Mouse (Mus musculus): Measurements from ENCODE around the gene Ankle1. TPM values are rescaled to one million over a fixed set of nuclear protein-coding genes. Genes with fewer than 3 reads are reported as not detected.
A peak's percentile ranks its signal among the peaks of the same experiment; 100 is the strongest.

Ankle1 gene
- polyA plus RNA-seq, 1 experiment from 2014 or later = 38.0 TPM

GRCm38 (mm10) chr8:71445096-71445495, 39.3 kb downstream of the Ankle1 start:
- no peak for ATAC-seq (ENCODE audit: low FRiP score)
- Histone ChIP-seq H3K27me3 (peaks cover 11% of the 10 kb centered on the region), H3K4me1 (no peaks in the 10 kb centered on the region), H3K4me2 (no peak overlapping the region), H3K4me3 (replicated peaks) (no peak overlapping the region), H3K9me3 (no peaks in the 10 kb centered on the region), H3K27ac (no peak overlapping the region), H3K36me3 (replicated peaks) (no peaks in the 10 kb centered on the region), H3K9ac (no peak overlapping the region)
- 92% methylated on average over 7 of the region's 7 CpGs for WGBS

DNA sequence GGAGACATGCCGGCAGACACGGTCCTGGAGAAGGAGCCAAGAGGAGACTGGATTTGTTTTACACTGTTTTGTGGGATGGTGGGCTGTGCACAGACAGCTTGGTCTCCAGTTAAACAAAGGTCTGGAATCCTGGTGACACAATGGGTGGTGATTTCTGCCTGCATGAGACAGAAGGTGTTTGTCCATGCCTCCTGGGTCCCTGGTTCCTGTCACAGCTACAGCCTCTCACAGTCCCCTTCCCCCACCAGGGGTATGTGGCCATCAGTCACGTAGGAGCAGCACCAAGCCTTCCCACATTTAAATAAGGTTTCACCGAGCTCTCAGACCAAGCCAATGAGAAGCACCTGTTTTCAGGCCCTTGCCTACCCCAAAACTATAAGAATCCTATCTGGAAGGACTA, 45.5 kb downstream of the Ankle1 start:
- Histone ChIP-seq H3K27me3 (peaks cover 3% of the 10 kb centered on the region; the same call in 1 of the 2 replicates), H3K4me2 (no peak overlapping the region), H3K9me3 (no peaks in the 10 kb centered on the region), H3K4me1 (no peaks in the 10 kb centered on the region), H3K27ac (no peak overlapping the region), H3K36me3 (replicated peaks) (peaks cover 1% of the 10 kb centered on the region; the same call in 1 of the 2 replicates), H3K4me3 (replicated peaks) (no peak overlapping the region), H3K9ac (no peak overlapping the region)
- no peak for ATAC-seq (ENCODE audit: low FRiP score)
- 66% methylated on average over 4 of the region's 4 CpGs for WGBS

DNA sequence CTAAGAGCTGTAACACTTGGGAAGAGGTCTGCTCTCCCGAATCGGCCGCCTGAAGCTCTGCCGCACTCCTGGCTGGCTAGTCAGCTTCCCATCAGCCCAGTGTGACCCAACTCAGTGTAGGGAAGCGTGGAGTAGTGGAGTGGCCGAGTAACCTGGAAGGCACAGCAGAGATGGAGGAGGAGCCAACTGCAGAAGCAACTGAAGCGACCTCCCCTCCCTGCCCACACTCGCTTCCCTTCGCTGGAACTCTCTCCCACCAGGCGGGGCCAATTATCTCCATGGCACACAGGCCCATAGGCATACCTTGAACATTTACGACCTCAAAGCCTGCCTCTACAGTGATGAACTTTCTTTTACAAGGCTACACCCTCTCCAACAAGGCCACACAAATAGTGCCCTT, 46.0 kb downstream of the Ankle1 start:
- H3K27me3 ChIP-seq = peaks cover 3% of the 10 kb centered on the region; the same call in 1 of the 2 replicates
- H3K9ac ChIP-seq = no peak overlapping the region
- H3K36me3 ChIP-seq (replicated peaks) = peaks cover 6% of the 10 kb centered on the region
- H3K4me1 ChIP-seq = no peaks in the 10 kb centered on the region
- no peak overlapping the region for H3K4me3 ChIP-seq (replicated peaks)
- no peaks in the 10 kb centered on the region for H3K9me3 ChIP-seq
- no peak overlapping the region for H3K4me2 ChIP-seq
- H3K27ac ChIP-seq = no peak overlapping the region
- WGBS = 57% methylated on average over 11 of the region's 11 CpGs
- no peak for ATAC-seq (ENCODE audit: low FRiP score)

DNA sequence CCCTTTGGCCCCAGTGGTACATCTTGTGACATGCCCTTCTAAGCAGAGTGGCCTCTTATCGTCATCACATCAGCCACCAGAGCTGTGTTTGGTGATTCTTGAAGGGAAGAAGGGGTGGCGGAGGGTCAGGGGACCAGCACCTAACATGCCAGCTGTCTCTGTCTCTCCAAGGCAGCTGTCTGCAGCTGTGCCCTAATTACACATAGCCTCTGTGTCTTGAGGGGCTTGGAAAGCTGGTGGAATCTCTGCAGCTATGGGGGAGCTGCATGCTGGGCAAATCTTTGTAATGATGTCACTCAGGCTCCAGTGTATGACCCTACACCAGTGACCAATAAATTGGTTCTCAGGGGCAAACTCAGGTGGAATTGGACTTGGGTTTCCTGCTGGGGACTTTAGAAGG, 46.9 kb downstream of the Ankle1 start:
- no peaks in the 10 kb centered on the region for H3K9me3 ChIP-seq
- H3K4me1 ChIP-seq = no peaks in the 10 kb centered on the region
- H3K27me3 ChIP-seq = peaks cover 3% of the 10 kb centered on the region; the same call in 1 of the 2 replicates
- H3K27ac ChIP-seq = no peak overlapping the region
- H3K4me2 ChIP-seq = no peak overlapping the region
- no peak for ATAC-seq (ENCODE audit: low FRiP score)
- H3K9ac ChIP-seq = no peak overlapping the region
- H3K36me3 ChIP-seq (replicated peaks) = peaks cover 15% of the 10 kb centered on the region
- H3K4me3 ChIP-seq (replicated peaks) = no peak overlapping the region
- 74% methylated on average over 2 of the region's 2 CpGs for WGBS

- ATAC-seq (ENCODE audit: low FRiP score) = no peak
- 84% methylated on average over 8 of the region's 8 CpGs for WGBS
- Histone ChIP-seq H3K9ac (no peak overlapping the region), H3K27me3 (peaks cover 3% of the 10 kb centered on the region; the same call in 1 of the 2 replicates), H3K4me1 (peaks cover 10% of the 10 kb centered on the region; the same call in 1 of the 2 replicates), H3K4me3 (replicated peaks) (no peak overlapping the region), H3K9me3 (no peaks in the 10 kb centered on the region), H3K27ac (no peak overlapping the region), H3K36me3 (replicated peaks) (peaks cover 35% of the 10 kb centered on the region), H3K4me2 (no peak overlapping the region)
Observed at GRCm38 (mm10) chr8:71454668-71455067, 48.9 kb downstream of the Ankle1 start.

DNA sequence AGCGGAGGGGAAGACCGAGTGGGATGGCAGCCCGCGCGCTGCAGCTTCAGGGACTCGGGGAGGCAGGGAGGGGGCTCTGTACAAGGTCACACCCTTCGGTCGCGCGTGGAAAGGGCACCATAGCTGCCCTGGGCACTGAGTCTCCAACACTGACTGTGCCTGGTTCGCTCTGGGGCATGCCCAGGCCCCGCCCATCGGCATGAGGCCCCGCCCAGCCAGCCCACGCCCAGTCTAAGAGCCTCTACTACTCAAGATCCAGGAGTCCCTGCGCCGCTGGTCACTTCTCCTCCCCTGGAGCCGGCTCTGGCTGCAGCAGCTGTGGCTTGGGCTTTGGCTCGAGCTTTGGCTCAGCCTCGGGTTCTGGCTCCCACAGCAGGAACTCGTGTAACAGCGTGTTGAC, 51.1 kb downstream of the Ankle1 start:
- peaks cover under 1% of the 10 kb centered on the region; the same call in 1 of the 2 replicates for H3K27me3 ChIP-seq
- no peak overlapping the region for H3K4me2 ChIP-seq
- 45% methylated on average over 22 of the region's 22 CpGs for WGBS
- peaks cover 24% of the 10 kb centered on the region for H3K4me1 ChIP-seq
- no peak overlapping the region for H3K4me3 ChIP-seq (replicated peaks)
- H3K36me3 ChIP-seq (replicated peaks) = peaks cover 54% of the 10 kb centered on the region
- 0 out of 2 replicates have a peak, but pooled peaks have one; percentile 28 for ATAC-seq (ENCODE audit: low FRiP score)
- H3K27ac ChIP-seq = no peak overlapping the region
- no peaks in the 10 kb centered on the region for H3K9me3 ChIP-seq
- no peak overlapping the region for H3K9ac ChIP-seq

DNA sequence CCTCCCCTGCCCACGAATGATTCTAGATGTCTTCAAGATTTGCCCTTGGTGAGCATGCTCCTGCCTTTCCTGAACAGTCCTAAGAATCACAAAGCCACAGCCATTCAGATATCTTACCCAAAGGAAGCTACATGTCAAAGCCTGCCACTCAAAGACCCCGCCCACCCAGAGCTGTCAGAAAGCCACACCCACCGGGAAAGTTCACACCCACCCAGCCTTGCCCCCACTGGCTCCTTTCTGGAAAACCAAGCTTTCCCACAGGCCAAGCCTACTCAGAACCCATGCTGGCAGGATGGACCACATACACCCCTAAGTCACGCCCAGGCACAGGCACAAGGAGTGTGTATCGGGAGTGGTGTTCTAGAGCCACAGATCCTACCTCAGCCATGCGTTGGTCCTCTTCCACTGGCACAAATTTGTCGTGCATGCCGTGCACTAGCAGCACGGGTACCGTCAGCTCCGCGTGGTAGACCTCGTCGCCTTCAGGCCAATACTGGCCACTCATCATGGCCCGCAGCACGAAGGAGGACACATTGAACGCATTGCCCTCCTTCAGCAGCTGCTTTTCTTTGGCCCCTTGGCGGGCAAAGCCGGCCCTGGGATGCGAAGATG, 52.0 kb downstream of the Ankle1 start:
- Histone ChIP-seq H3K9ac (no peak overlapping the region), H3K4me3 (replicated peaks) (no peak overlapping the region), H3K27me3 (no peaks in the 10 kb centered on the region), H3K27ac (no peak overlapping the region), H3K36me3 (replicated peaks) (peaks cover 54% of the 10 kb centered on the region), H3K4me2 (no peak overlapping the region), H3K4me1 (peaks cover 33% of the 10 kb centered on the region), H3K9me3 (no peaks in the 10 kb centered on the region)
- WGBS = 90% methylated on average over 20 of the region's 20 CpGs
- no peak for ATAC-seq (ENCODE audit: low FRiP score)

Other genes with a start within 250 kb of the Ankle1 start
- 26.4 and 28.3 TPM in 2 replicates for gene Myo9b, start 133.3 kb upstream of the Ankle1 start, polyA plus RNA-seq (2016; fragmentation: Nextera tagmentation; extraction: Ambion mirVana)
- gene Haus8, start 133.1 kb upstream of the Ankle1 start, polyA plus RNA-seq (2016; fragmentation: Nextera tagmentation; extraction: Ambion mirVana) = 52.4 and 58.4 TPM in 2 replicates
- 76.7 and 77.1 TPM in 2 replicates for gene Use1, start 39.2 kb upstream of the Ankle1 start, polyA plus RNA-seq (2016; fragmentation: Nextera tagmentation; extraction: Ambion mirVana)
- 3.2 and 4.4 TPM in 2 replicates for gene Ocel1, start 34.7 kb upstream of the Ankle1 start, polyA plus RNA-seq (2016; fragmentation: Nextera tagmentation; extraction: Ambion mirVana)
- gene Nr2f6, start 24.1 kb upstream of the Ankle1 start, polyA plus RNA-seq (2016; fragmentation: Nextera tagmentation; extraction: Ambion mirVana) = 31.5 and 35.3 TPM in 2 replicates
- gene Ushbp1, start 10.2 kb upstream of the Ankle1 start, polyA plus RNA-seq (2016; fragmentation: Nextera tagmentation; extraction: Ambion mirVana) = 3.2 and 4.6 TPM in 2 replicates
- gene Babam1, start 9.1 kb upstream of the Ankle1 start, polyA plus RNA-seq (2016; fragmentation: Nextera tagmentation; extraction: Ambion mirVana) = 89.4 and 110 TPM in 2 replicates
- gene Abhd8, start 57.6 kb downstream of the Ankle1 start, polyA plus RNA-seq (2016; fragmentation: Nextera tagmentation; extraction: Ambion mirVana) = 99.3 and 99.8 TPM in 2 replicates
- 207 and 219 TPM in 2 replicates for gene Mrpl34, start 58.9 kb downstream of the Ankle1 start, polyA plus RNA-seq (2016; fragmentation: Nextera tagmentation; extraction: Ambion mirVana)
- 146 and 155 TPM in 2 replicates for gene Dda1, start 63.2 kb downstream of the Ankle1 start, polyA plus RNA-seq (2016; fragmentation: Nextera tagmentation; extraction: Ambion mirVana)
- 11.1 and 13.4 TPM in 2 replicates for gene Ano8, start 80.0 kb downstream of the Ankle1 start, polyA plus RNA-seq (2016; fragmentation: Nextera tagmentation; extraction: Ambion mirVana)
- gene Gtpbp3, start 82.1 kb downstream of the Ankle1 start, polyA plus RNA-seq (2016; fragmentation: Nextera tagmentation; extraction: Ambion mirVana) = 12.6 and 15.1 TPM in 2 replicates
- gene Plvap, start 105.7 kb downstream of the Ankle1 start, polyA plus RNA-seq (2016; fragmentation: Nextera tagmentation; extraction: Ambion mirVana) = 27.6 and 30.2 TPM in 2 replicates
- 0.20 and 0.21 TPM in 2 replicates for gene Ccdc194, start 119.7 kb downstream of the Ankle1 start, polyA plus RNA-seq (2016; fragmentation: Nextera tagmentation; extraction: Ambion mirVana)
- gene Bst2, start 131.4 kb downstream of the Ankle1 start, polyA plus RNA-seq (2016; fragmentation: Nextera tagmentation; extraction: Ambion mirVana) = 8.4 and 8.5 TPM in 2 replicates
- 48.1 and 52.1 TPM in 2 replicates for gene Mvb12a, start 136.9 kb downstream of the Ankle1 start, polyA plus RNA-seq (2016; fragmentation: Nextera tagmentation; extraction: Ambion mirVana)
- 0.19 TPM in 1 of 2 replicates, not detected in the other for gene Tmem221, start 152.9 kb downstream of the Ankle1 start, polyA plus RNA-seq (2016; fragmentation: Nextera tagmentation; extraction: Ambion mirVana)
- gene Nxnl1, start 160.6 kb downstream of the Ankle1 start, polyA plus RNA-seq (2016; fragmentation: Nextera tagmentation; extraction: Ambion mirVana) = not detected in 2 replicates
- gene Slc27a1, start 162.9 kb downstream of the Ankle1 start, polyA plus RNA-seq (2016; fragmentation: Nextera tagmentation; extraction: Ambion mirVana) = 44.6 and 45.2 TPM in 2 replicates
- 199 and 208 TPM in 2 replicates for gene Pgls, start 186.2 kb downstream of the Ankle1 start, polyA plus RNA-seq (2016; fragmentation: Nextera tagmentation; extraction: Ambion mirVana)
- gene Fam129c, start 191.6 kb downstream of the Ankle1 start, polyA plus RNA-seq (2016; fragmentation: Nextera tagmentation; extraction: Ambion mirVana) = 4.3 and 5.6 TPM in 2 replicates
- 42.7 TPM in 2 replicates for gene Colgalt1, start 205.0 kb downstream of the Ankle1 start, polyA plus RNA-seq (2016; fragmentation: Nextera tagmentation; extraction: Ambion mirVana)

All from forebrain, embryonic 12.5 days (tissue).